Mouse (Mus musculus): ENCODE data around the gene Rcan1. TPM values are rescaled to one million over a fixed set of nuclear protein-coding genes. Genes with fewer than 3 reads are reported as not detected.

Rcan1 gene
- polyA plus RNA-seq, 1 experiment = 25.9 TPM

DNA sequence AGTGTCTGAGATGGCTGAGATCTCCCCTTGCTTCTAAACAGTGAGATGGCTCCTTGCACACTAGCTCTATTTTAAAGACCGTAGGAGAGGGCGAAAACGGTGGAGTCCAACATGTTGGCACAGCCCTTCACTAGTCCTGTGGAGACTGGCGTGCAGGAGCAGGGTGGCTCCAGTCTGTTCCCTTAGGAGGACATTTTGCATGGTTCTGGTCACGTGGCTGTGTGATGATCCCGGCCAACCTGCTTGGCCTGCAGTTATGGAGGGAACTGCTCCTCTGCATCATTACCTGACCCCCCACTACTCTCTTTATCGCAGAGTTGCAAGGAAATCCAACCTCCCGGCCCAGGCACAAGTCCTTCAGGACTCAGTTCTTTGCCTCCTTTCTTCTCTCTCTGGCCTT, 29.9 kb upstream of the Rcan1 start:
- H3K4me1 ChIP-seq (ENCODE audit: control insufficient read depth, insufficient read depth, low read length) = peaks cover 4% of the 10 kb centered on the region; the same call in 1 of the 2 replicates
- H3K4me3 ChIP-seq (ENCODE audit: insufficient read depth, low read length) = no peak overlapping the region
- TF ChIP-seq POLR2A (IDR thresholded peaks at IDR 0.05; ENCODE audit: low read depth, low read length) (no peak), CTCF (IDR thresholded peaks at IDR 0.05; ENCODE audit: borderline replicate concordance, insufficient read depth, low read length) (no peak)
- H3K27ac ChIP-seq (ENCODE audit: insufficient read depth, low read length) = no peak overlapping the region

DNA sequence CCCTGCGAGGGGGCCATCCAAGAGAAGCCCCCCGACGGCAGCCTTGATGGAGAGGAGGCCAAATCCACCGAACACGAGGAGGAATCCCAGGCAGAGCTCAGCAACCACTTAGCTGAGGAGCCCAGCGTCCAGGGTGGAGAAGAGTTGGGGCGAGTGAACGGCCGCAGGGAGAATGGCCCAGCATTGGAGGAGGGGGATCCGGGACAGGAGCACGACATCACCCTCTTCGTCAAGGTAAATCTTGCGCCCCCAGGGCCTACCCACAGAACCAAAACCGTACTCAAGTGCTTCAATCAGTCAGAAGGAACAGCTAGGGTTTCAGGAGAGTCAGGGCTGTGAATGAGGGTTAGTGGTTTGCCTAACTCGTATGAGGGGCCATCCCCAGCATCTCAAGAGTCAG, 28.7 kb upstream of the Rcan1 start:
- TF ChIP-seq CTCF (IDR thresholded peaks at IDR 0.05; ENCODE audit: borderline replicate concordance, insufficient read depth, low read length) (no peak), POLR2A (IDR thresholded peaks at IDR 0.05; ENCODE audit: low read depth, low read length) (no peak)
- Histone ChIP-seq H3K4me1 (ENCODE audit: control insufficient read depth, insufficient read depth, low read length) (peaks cover 4% of the 10 kb centered on the region; the same call in 1 of the 2 replicates), H3K27ac (ENCODE audit: insufficient read depth, low read length) (no peak overlapping the region), H3K4me3 (ENCODE audit: insufficient read depth, low read length) (no peak overlapping the region; the same call in 1 of the 2 replicates)

GRCm38 (mm10) chr16:92498589-92498981, 27.9 kb upstream of the Rcan1 start:
- H3K4me1 ChIP-seq (ENCODE audit: control insufficient read depth, insufficient read depth, low read length) = peaks cover 4% of the 10 kb centered on the region; the same call in 1 of the 2 replicates

GRCm38 (mm10) chr16:92497851-92498588, 27.4 kb upstream of the Rcan1 start:
- TF ChIP-seq POLR2A (IDR thresholded peaks at IDR 0.05; ENCODE audit: low read depth, low read length) = no peak
- no peak for TF ChIP-seq CTCF (IDR thresholded peaks at IDR 0.05; ENCODE audit: borderline replicate concordance, insufficient read depth, low read length)
- peak overlapping the region; percentile 56 for H3K4me3 ChIP-seq (ENCODE audit: insufficient read depth, low read length)
- peaks cover 4% of the 10 kb centered on the region; the same call in 1 of the 2 replicates for H3K4me1 ChIP-seq (ENCODE audit: control insufficient read depth, insufficient read depth, low read length)
- no peak overlapping the region for H3K27ac ChIP-seq (ENCODE audit: insufficient read depth, low read length)

More at GRCm38 (mm10) chr16:92498589-92498981, 27.9 kb upstream of the Rcan1 start:
- Histone ChIP-seq H3K4me3 (ENCODE audit: insufficient read depth, low read length) (peak overlapping the region; percentile 56), H3K27ac (ENCODE audit: insufficient read depth, low read length) (no peak overlapping the region)
- TF ChIP-seq CTCF (IDR thresholded peaks at IDR 0.05; ENCODE audit: borderline replicate concordance, insufficient read depth, low read length) = no peak
- TF ChIP-seq POLR2A (IDR thresholded peaks at IDR 0.05; ENCODE audit: low read depth, low read length) = no peak

GRCm38 (mm10) chr16:92489356-92489755, 18.7 kb upstream of the Rcan1 start:
- Histone ChIP-seq H3K27ac (ENCODE audit: insufficient read depth, low read length) (no peak overlapping the region), H3K4me3 (ENCODE audit: insufficient read depth, low read length) (no peak overlapping the region), H3K4me1 (ENCODE audit: control insufficient read depth, insufficient read depth, low read length) (no peaks in the 10 kb centered on the region)
- TF ChIP-seq POLR2A (IDR thresholded peaks at IDR 0.05; ENCODE audit: low read depth, low read length) = no peak
- TF ChIP-seq CTCF (IDR thresholded peaks at IDR 0.05; ENCODE audit: borderline replicate concordance, insufficient read depth, low read length) = no peak

DNA sequence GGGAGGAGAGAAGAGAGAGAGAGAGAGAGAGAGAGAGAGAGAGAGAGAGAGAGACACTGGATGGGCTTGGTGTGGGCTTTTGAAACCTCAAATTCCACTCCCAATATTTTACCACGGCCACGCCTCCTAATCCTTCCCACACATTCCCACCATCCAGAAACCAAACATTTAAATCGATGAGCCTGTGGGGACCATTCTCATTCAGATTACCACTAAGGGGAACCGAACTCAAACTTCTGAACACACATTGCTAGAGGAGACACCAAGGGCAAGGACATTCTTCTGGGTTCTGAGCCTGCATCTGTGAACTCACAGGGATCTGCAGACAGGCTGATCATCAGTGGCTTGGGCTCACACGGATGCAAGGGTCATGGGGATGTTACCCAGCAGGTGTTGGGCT, 17.8 kb upstream of the Rcan1 start:
- H3K4me1 ChIP-seq (ENCODE audit: control insufficient read depth, insufficient read depth, low read length) = no peaks in the 10 kb centered on the region
- TF ChIP-seq POLR2A (IDR thresholded peaks at IDR 0.05; ENCODE audit: low read depth, low read length) = no peak
- TF ChIP-seq CTCF (IDR thresholded peaks at IDR 0.05; ENCODE audit: borderline replicate concordance, insufficient read depth, low read length) = no peak
- no peak overlapping the region for H3K4me3 ChIP-seq (ENCODE audit: insufficient read depth, low read length)
- H3K27ac ChIP-seq (ENCODE audit: insufficient read depth, low read length) = no peak overlapping the region

GRCm38 (mm10) chr16:92487489-92487888, 16.8 kb upstream of the Rcan1 start:
- Histone ChIP-seq H3K4me3 (ENCODE audit: insufficient read depth, low read length) (no peak overlapping the region), H3K4me1 (ENCODE audit: control insufficient read depth, insufficient read depth, low read length) (no peaks in the 10 kb centered on the region), H3K27ac (ENCODE audit: insufficient read depth, low read length) (no peak overlapping the region)
- no peak for TF ChIP-seq POLR2A (IDR thresholded peaks at IDR 0.05; ENCODE audit: low read depth, low read length)
- TF ChIP-seq CTCF (IDR thresholded peaks at IDR 0.05; ENCODE audit: borderline replicate concordance, insufficient read depth, low read length) = no peak

GRCm38 (mm10) chr16:92487086-92487485, 16.4 kb upstream of the Rcan1 start:
- no peak overlapping the region for H3K27ac ChIP-seq (ENCODE audit: insufficient read depth, low read length)
- H3K4me1 ChIP-seq (ENCODE audit: control insufficient read depth, insufficient read depth, low read length) = no peaks in the 10 kb centered on the region
- TF ChIP-seq POLR2A (IDR thresholded peaks at IDR 0.05; ENCODE audit: low read depth, low read length) (no peak), CTCF (IDR thresholded peaks at IDR 0.05; ENCODE audit: borderline replicate concordance, insufficient read depth, low read length) (no peak)
- no peak overlapping the region for H3K4me3 ChIP-seq (ENCODE audit: insufficient read depth, low read length)

DNA sequence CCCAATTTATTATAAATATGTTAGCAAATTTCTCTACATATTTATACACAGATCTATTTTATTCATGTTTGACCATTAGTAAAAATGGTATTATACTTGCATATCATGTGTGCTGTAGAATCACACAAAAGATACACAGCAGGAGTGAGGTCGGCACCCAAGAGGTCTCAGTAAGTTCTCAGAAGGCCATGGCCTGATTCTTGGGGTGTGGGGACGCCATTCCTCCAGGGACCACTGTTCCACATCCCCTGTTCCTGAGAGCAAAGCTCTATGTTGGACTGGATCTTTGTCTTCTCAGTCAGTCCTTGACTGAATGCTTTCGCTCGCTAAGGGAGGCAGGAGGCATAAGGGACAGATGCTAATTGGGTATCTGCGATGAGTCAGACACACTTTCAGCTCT, 14.8 kb upstream of the Rcan1 start, which contains the start of gene Clic6:
Clic6 (plus strand) TSS at position 301 of the 400 bp plus-strand sequence.
- no peak within 1 kb of the TSS for H3K4me3 ChIP-seq (ENCODE audit: insufficient read depth, low read length)
- no peak for TF ChIP-seq POLR2A (IDR thresholded peaks at IDR 0.05; ENCODE audit: low read depth, low read length)
- no peak for TF ChIP-seq CTCF (IDR thresholded peaks at IDR 0.05; ENCODE audit: borderline replicate concordance, insufficient read depth, low read length)
- H3K4me1 ChIP-seq (ENCODE audit: control insufficient read depth, insufficient read depth, low read length) = no peaks in the 10 kb centered on the region
- H3K27ac ChIP-seq (ENCODE audit: insufficient read depth, low read length) = no peak within 1 kb of the TSS

DNA sequence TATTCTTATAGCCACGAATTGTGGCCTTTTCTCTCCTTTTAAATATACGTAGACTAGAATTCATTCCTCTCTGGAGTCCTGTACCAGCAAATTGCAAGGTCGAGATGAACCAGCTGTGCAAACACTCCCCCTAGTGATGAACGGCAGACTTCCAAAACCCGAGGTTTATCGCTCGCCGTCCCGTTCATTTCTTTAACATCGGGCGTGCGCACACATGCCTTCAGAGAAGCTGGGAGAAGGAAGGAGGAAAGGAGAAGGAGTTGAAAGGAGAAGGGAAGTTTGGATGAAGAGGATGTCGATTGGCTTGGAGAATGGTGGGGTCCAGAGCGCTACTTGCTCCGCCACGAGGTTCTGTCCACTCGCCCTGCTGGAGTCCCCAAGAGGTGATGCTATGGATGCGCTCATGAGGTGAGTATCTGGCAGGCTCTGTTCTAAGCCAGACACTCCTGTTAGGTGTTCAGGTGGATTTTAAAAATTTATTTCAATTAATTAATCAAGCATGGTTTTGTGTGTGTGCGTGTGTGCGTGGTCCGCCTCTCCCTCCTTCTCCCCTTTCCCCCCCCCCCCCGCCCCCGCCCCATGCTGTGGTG, 8.0 kb upstream of the Rcan1 start:
- Histone ChIP-seq H3K4me1 (ENCODE audit: control insufficient read depth, insufficient read depth, low read length) (no peaks in the 10 kb centered on the region), H3K27ac (ENCODE audit: insufficient read depth, low read length) (no peak overlapping the region), H3K4me3 (ENCODE audit: insufficient read depth, low read length) (no peak overlapping the region; the same call in 1 of the 2 replicates)
- TF ChIP-seq CTCF (IDR thresholded peaks at IDR 0.05; ENCODE audit: borderline replicate concordance, insufficient read depth, low read length) (peak; percentile 39; the same call in 1 of the 2 replicates), POLR2A (IDR thresholded peaks at IDR 0.05; ENCODE audit: low read depth, low read length) (no peak)
